Comparison of ENCODE assay signal across 21 mouse cellular contexts in the genomic region with DNA sequence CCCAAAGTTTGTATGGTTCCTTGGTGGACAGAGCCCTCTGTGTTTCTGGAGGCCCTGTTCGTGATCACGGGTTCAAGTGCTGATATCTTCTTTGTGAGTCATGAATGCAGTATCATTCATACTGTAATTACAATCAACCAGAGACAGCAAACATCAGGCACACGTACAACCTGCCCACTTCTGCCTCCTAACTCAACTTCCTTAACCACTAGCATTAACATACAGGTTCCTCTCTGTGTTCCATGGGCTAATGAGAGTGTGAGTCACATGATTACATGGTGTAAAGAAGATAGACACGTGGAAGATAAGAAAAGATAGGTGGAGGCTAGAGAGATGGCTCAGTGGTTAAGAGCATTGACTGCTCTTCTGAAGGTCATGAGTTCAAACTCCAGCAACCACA. TPM values are rescaled to one million over a fixed set of nuclear protein-coding genes. Genes with fewer than 3 reads are reported as not detected.
DNase-seq lines count a peak whose midpoint lies in the region; ATAC-seq and TF ChIP-seq lines count a peak whose summit lies in the region.
"Had no signal": no experiment of that assay in that cellular context is flagged by ENCODE, and none has a peak within 500 bp of the region (broad histone marks: within the 10 kb centered on the region; RNA-seq: fewer than 3 reads in every experiment).

No protein-coding gene starts in this region.

- peak; percentile 14; the same call in 1 of the 2 replicates for ATAC-seq in intestine, embryonic 16.5 days
- no peak for ATAC-seq in intestine, postnatal 0 days
- peak; percentile 26 for ATAC-seq in liver, embryonic 14.5 days (ENCODE audit: insufficient read depth)
- ATAC-seq in megakaryocyte, adult 5-6 weeks (ENCODE audit: poor library complexity, severe bottlenecking): peak; percentile 53
- ATAC-seq in stomach, postnatal 0 days (ENCODE audit: low FRiP score, low TSS enrichment): peak; percentile 66
- ATAC-seq: forebrain, embryonic 15.5 days had no signal

- no peaks in the 10 kb centered on the region for H3K36me3 ChIP-seq in intestine, embryonic 16.5 days (ENCODE audit: control insufficient read depth, insufficient read depth, low read length)
- peaks cover 5% of the 10 kb centered on the region for H3K36me3 ChIP-seq in intestine, postnatal 0 days (ENCODE audit: control insufficient read depth, insufficient read depth)
- peaks cover 61% of the 10 kb centered on the region for H3K36me3 ChIP-seq in liver, embryonic 14.5 days (replicated peaks; ENCODE audit: control insufficient read depth, insufficient read depth, low read depth)
- H3K36me3 ChIP-seq in stomach, postnatal 0 days (ENCODE audit: control insufficient read depth, insufficient read depth, low read length): no peaks in the 10 kb centered on the region; the same call in 1 of the 2 replicates
- H3K36me3 ChIP-seq: embryonic facial prominence, embryonic 12.5 days; forebrain, embryonic 15.5 days; heart, embryonic 10.5 days; hindbrain, embryonic 13.5 days had no signal

- no peak; the same call in 1 of the 2 replicates for TF ChIP-seq CTCF in intestine, postnatal 0 days (IDR thresholded peaks at IDR 0.05; ENCODE audit: low read depth)
- no peak for TF ChIP-seq CTCF in liver, embryonic 14.5 days (IDR thresholded peaks at IDR 0.05; ENCODE audit: low read depth)
- TF ChIP-seq CTCF in stomach, postnatal 0 days (IDR thresholded peaks at IDR 0.05; ENCODE audit: low read depth): no peak
- TF ChIP-seq CTCF in cerebellum, adult 2 months (IDR thresholded peaks at IDR 0.05; ENCODE audit: borderline replicate concordance, insufficient read depth, low read depth, low read length): no peak

- H3K4me3 ChIP-seq in intestine, embryonic 16.5 days (ENCODE audit: low read length): no peak overlapping the region
- no peak overlapping the region for H3K4me3 ChIP-seq in intestine, postnatal 0 days (ENCODE audit: low read depth, low read length)
- no peak overlapping the region for H3K4me3 ChIP-seq in liver, embryonic 14.5 days (ENCODE audit: insufficient read depth in 1 of 2, low read depth in 2 of 2, low read length in 2 of 2)
- no peak overlapping the region for H3K4me3 ChIP-seq in stomach, postnatal 0 days (ENCODE audit: low read depth, low read length)
- H3K4me3 ChIP-seq in cerebellum, adult 2 months (replicated peaks; ENCODE audit: insufficient read depth, low read depth, low read length): no peak overlapping the region
- H3K4me3 ChIP-seq: embryonic facial prominence, embryonic 12.5 days; forebrain, embryonic 15.5 days; heart, embryonic 10.5 days; hindbrain, embryonic 13.5 days had no signal

- DNase-seq in liver, embryonic 14.5 days (ENCODE audit: low read depth in 3 of 3, low spot score in 3 of 3): no peak
- DNase-seq in stomach, postnatal 0 days (ENCODE audit: low spot score): no peak
- no peak for DNase-seq in thymus, postnatal 14 days
- no peak for DNase-seq in urinary bladder, postnatal 4 days (ENCODE audit: low spot score in 2 of 2)
- DNase-seq in cerebellum, adult 2 months: no peak
- DNase-seq: adrenal gland, adult 2 months; adrenal gland, postnatal 36 days; B cell, adult 2 months; cerebellum, adult 9-10 months; cerebellum, postnatal 25 days; heart, adult 18-20 months; heart, postnatal 10 days had no signal

- H3K27me3 ChIP-seq in intestine, embryonic 16.5 days (replicated peaks; ENCODE audit: control insufficient read depth, insufficient read depth, low read length): no peaks in the 10 kb centered on the region
- H3K27me3 ChIP-seq in intestine, postnatal 0 days (replicated peaks; ENCODE audit: control insufficient read depth, insufficient read depth, low read length): no peaks in the 10 kb centered on the region
- no peaks in the 10 kb centered on the region for H3K27me3 ChIP-seq in liver, embryonic 14.5 days (ENCODE audit: control insufficient read depth, insufficient read depth, low read length)
- no peaks in the 10 kb centered on the region for H3K27me3 ChIP-seq in stomach, postnatal 0 days (ENCODE audit: control insufficient read depth, insufficient read depth, low read length)
- H3K27me3 ChIP-seq in cerebellum, adult 2 months (ENCODE audit: control insufficient read depth, insufficient read depth, low read length): no peaks in the 10 kb centered on the region
- H3K27me3 ChIP-seq: embryonic facial prominence, embryonic 12.5 days; forebrain, embryonic 15.5 days; hindbrain, embryonic 13.5 days had no signal

- TF ChIP-seq EP300 in liver, embryonic 14.5 days (IDR thresholded peaks at IDR 0.05; ENCODE audit: low read depth): no peak; the same call in 1 of the 2 replicates
- no peak for TF ChIP-seq EP300 in stomach, postnatal 0 days (optimal IDR thresholded peaks at IDR 0.05)

- no peak overlapping the region for H3K4me2 ChIP-seq in intestine, embryonic 16.5 days (ENCODE audit: low read depth, low read length)
- no peak overlapping the region for H3K4me2 ChIP-seq in intestine, postnatal 0 days (replicated peaks; ENCODE audit: low read depth)
- H3K4me2 ChIP-seq in liver, embryonic 14.5 days (ENCODE audit: low read depth): no peak overlapping the region
- no peak overlapping the region for H3K4me2 ChIP-seq in stomach, postnatal 0 days (replicated peaks; ENCODE audit: low read depth)
- H3K4me2 ChIP-seq: embryonic facial prominence, embryonic 12.5 days; forebrain, embryonic 15.5 days; hindbrain, embryonic 13.5 days had no signal

- peaks cover 26% of the 10 kb centered on the region for H3K4me1 ChIP-seq in intestine, embryonic 16.5 days (ENCODE audit: control insufficient read depth, insufficient read depth, low read length)
- H3K4me1 ChIP-seq in intestine, postnatal 0 days (replicated peaks; ENCODE audit: control insufficient read depth, insufficient read depth, low read length): peaks cover 28% of the 10 kb centered on the region
- peaks cover 50 to 61% of the 10 kb centered on the region in 2 experiments for H3K4me1 ChIP-seq in liver, embryonic 14.5 days (replicated peaks; ENCODE audit: control insufficient read depth in 2 of 2, insufficient read depth in 2 of 2, low read length in 1 of 2)
- H3K4me1 ChIP-seq in stomach, postnatal 0 days (replicated peaks; ENCODE audit: control insufficient read depth, insufficient read depth): no peaks in the 10 kb centered on the region
- no peaks in the 10 kb centered on the region for H3K4me1 ChIP-seq in cerebellum, adult 2 months (ENCODE audit: control insufficient read depth, insufficient read depth, low read length)
- H3K4me1 ChIP-seq: embryonic facial prominence, embryonic 12.5 days; forebrain, embryonic 15.5 days; hindbrain, embryonic 13.5 days had no signal

- no peak overlapping the region for H3K9ac ChIP-seq in intestine, embryonic 16.5 days (ENCODE audit: low read depth, low read length)
- H3K9ac ChIP-seq in intestine, postnatal 0 days (ENCODE audit: low read depth, low read length): no peak overlapping the region
- no peak overlapping the region for H3K9ac ChIP-seq in liver, embryonic 14.5 days (replicated peaks)
- H3K9ac ChIP-seq in stomach, postnatal 0 days (ENCODE audit: low read length): no peak overlapping the region
- H3K9ac ChIP-seq: embryonic facial prominence, embryonic 12.5 days; forebrain, embryonic 15.5 days; hindbrain, embryonic 13.5 days had no signal

- no peak for TF ChIP-seq POLR2A in cerebellum, adult 2 months (IDR thresholded peaks at IDR 0.05; ENCODE audit: borderline replicate concordance, insufficient read depth, low read length)

- no peak overlapping the region for H3K27ac ChIP-seq in intestine, embryonic 16.5 days (ENCODE audit: low read length)
- H3K27ac ChIP-seq in intestine, postnatal 0 days (ENCODE audit: low read depth, low read length): no peak overlapping the region
- peak overlapping the region; percentile 97 for H3K27ac ChIP-seq in liver, embryonic 14.5 days
- H3K27ac ChIP-seq in stomach, postnatal 0 days (replicated peaks): no peak overlapping the region
- no peak overlapping the region for H3K27ac ChIP-seq in cerebellum, adult 2 months (ENCODE audit: insufficient read depth, low read length)
- H3K27ac ChIP-seq: embryonic facial prominence, embryonic 12.5 days; forebrain, embryonic 15.5 days; heart, embryonic 10.5 days; hindbrain, embryonic 13.5 days had no signal

- no peaks in the 10 kb centered on the region for H3K9me3 ChIP-seq in intestine, embryonic 16.5 days (ENCODE audit: control insufficient read depth, low read length)
- 0 out of 2 replicates have a peak, but pooled peaks cover 3% of the 10 kb centered on the region for H3K9me3 ChIP-seq in intestine, postnatal 0 days (ENCODE audit: control insufficient read depth)
- no peaks in the 10 kb centered on the region for H3K9me3 ChIP-seq in liver, embryonic 14.5 days (ENCODE audit: control insufficient read depth, low read length)
- H3K9me3 ChIP-seq in stomach, postnatal 0 days (ENCODE audit: control insufficient read depth, low read length): no peaks in the 10 kb centered on the region
- H3K9me3 ChIP-seq: embryonic facial prominence, embryonic 12.5 days; forebrain, embryonic 15.5 days; heart, embryonic 10.5 days; hindbrain, embryonic 13.5 days had no signal

- WGBS in intestine, embryonic 16.5 days: 69% methylated on average over 4 of the region's 4 CpGs
- WGBS in intestine, postnatal 0 days: 46% methylated on average over 4 of the region's 4 CpGs
- 38% methylated on average over 4 of the region's 4 CpGs for WGBS in liver, embryonic 14.5 days (ENCODE audit: insufficient replicate concordance)
- WGBS in stomach, postnatal 0 days: 70% methylated on average over 4 of the region's 4 CpGs
- WGBS in cerebellum, adult 2 months: 85% methylated on average over 4 of the region's 4 CpGs

RNA-seq across cellular contexts. Expression of a gene that starts 11.7 kb away (rescaled TPM):
- 2.3 and 3.5 TPM in 2 replicates for polyA plus RNA-seq in intestine, embryonic 16.5 days (2015; fragmentation: Nextera tagmentation; extraction: Ambion mirVana)
- polyA plus RNA-seq in intestine, postnatal 0 days (2015; fragmentation: Nextera tagmentation; extraction: Ambion mirVana): 1.9 and 2.9 TPM in 2 replicates
- 122 and 308 TPM in 2 replicates for polyA plus RNA-seq in liver, embryonic 14.5 days (2012; rRNA removed)
- 37.0 and 38.7 TPM in 2 replicates for polyA plus RNA-seq in liver, embryonic 14.5 days (2014; fragmentation: Nextera tagmentation; extraction: Ambion mirVana)
- total RNA-seq in megakaryocyte, adult 5-6 weeks (2015): 87.1 and 142 TPM in 2 replicates
- 67.2 and 77.3 TPM in 2 replicates for total RNA-seq in megakaryocyte, adult 5-6 weeks (2017)
- 0.61 TPM in 2 replicates for polyA plus RNA-seq in stomach, postnatal 0 days (2015; fragmentation: Nextera tagmentation; extraction: Ambion mirVana)
- 0.80 and 1.3 TPM in 2 replicates for polyA plus RNA-seq in cerebellum, adult 2 months (2012; rRNA removed)
- polyA plus RNA-seq: forebrain, embryonic 15.5 days had no signal

RNA-seq across cellular contexts. Expression of a gene that starts 17.7 kb away (rescaled TPM):
- 39.7 and 42.8 TPM in 2 replicates for polyA plus RNA-seq in intestine, embryonic 16.5 days (2015; fragmentation: Nextera tagmentation; extraction: Ambion mirVana)
- 66.9 and 68.5 TPM in 2 replicates for polyA plus RNA-seq in intestine, postnatal 0 days (2015; fragmentation: Nextera tagmentation; extraction: Ambion mirVana)
- 4.0 and 5.8 TPM in 2 replicates for polyA plus RNA-seq in liver, embryonic 14.5 days (2012; rRNA removed)
- polyA plus RNA-seq in liver, embryonic 14.5 days (2014; fragmentation: Nextera tagmentation; extraction: Ambion mirVana): 9.3 and 9.8 TPM in 2 replicates
- total RNA-seq in megakaryocyte, adult 5-6 weeks (2015): 8.8 and 9.1 TPM in 2 replicates
- 5.5 and 6.6 TPM in 2 replicates for total RNA-seq in megakaryocyte, adult 5-6 weeks (2017)
- polyA plus RNA-seq in stomach, postnatal 0 days (2015; fragmentation: Nextera tagmentation; extraction: Ambion mirVana): 62.1 and 65.4 TPM in 2 replicates
- polyA plus RNA-seq in cerebellum, adult 2 months (2012; rRNA removed): 171 and 180 TPM in 2 replicates

RNA-seq across cellular contexts. Expression of a gene that starts 44.1 kb away (rescaled TPM):
- 1.3 and 1.4 TPM in 2 replicates for polyA plus RNA-seq in intestine, embryonic 16.5 days (2015; fragmentation: Nextera tagmentation; extraction: Ambion mirVana)
- polyA plus RNA-seq in intestine, postnatal 0 days (2015; fragmentation: Nextera tagmentation; extraction: Ambion mirVana): 0.20 and 0.29 TPM in 2 replicates
- polyA plus RNA-seq in liver, embryonic 14.5 days (2012; rRNA removed): 0.04 and 0.16 TPM in 2 replicates
- polyA plus RNA-seq in liver, embryonic 14.5 days (2014; fragmentation: Nextera tagmentation; extraction: Ambion mirVana): not detected in 2 replicates
- 0.25 and 0.27 TPM in 2 replicates for total RNA-seq in megakaryocyte, adult 5-6 weeks (2015)
- not detected in 2 replicates for total RNA-seq in megakaryocyte, adult 5-6 weeks (2017)
- polyA plus RNA-seq in stomach, postnatal 0 days (2015; fragmentation: Nextera tagmentation; extraction: Ambion mirVana): 0.24 and 0.36 TPM in 2 replicates
- 4.6 and 4.8 TPM in 2 replicates for polyA plus RNA-seq in cerebellum, adult 2 months (2012; rRNA removed)
- total RNA-seq: adrenal gland, adult 2 months; adrenal gland, postnatal 36 days; gastrocnemius, adult 8-10 months; heart, postnatal 10 days had no signal
- polyA plus RNA-seq: adrenal gland, adult 2 months had no signal

RNA-seq across cellular contexts. Expression of a gene that starts 47.3 kb away (rescaled TPM):
- polyA plus RNA-seq in intestine, embryonic 16.5 days (2015; fragmentation: Nextera tagmentation; extraction: Ambion mirVana): 32.4 and 34.2 TPM in 2 replicates
- 10.9 and 11.5 TPM in 2 replicates for polyA plus RNA-seq in intestine, postnatal 0 days (2015; fragmentation: Nextera tagmentation; extraction: Ambion mirVana)
- 27.9 and 32.5 TPM in 2 replicates for polyA plus RNA-seq in liver, embryonic 14.5 days (2012; rRNA removed)
- polyA plus RNA-seq in liver, embryonic 14.5 days (2014; fragmentation: Nextera tagmentation; extraction: Ambion mirVana): 19.5 and 21.6 TPM in 2 replicates
- 28.8 and 36.1 TPM in 2 replicates for total RNA-seq in megakaryocyte, adult 5-6 weeks (2015)
- total RNA-seq in megakaryocyte, adult 5-6 weeks (2017): 19.1 and 27.0 TPM in 2 replicates
- 14.8 and 14.9 TPM in 2 replicates for polyA plus RNA-seq in stomach, postnatal 0 days (2015; fragmentation: Nextera tagmentation; extraction: Ambion mirVana)
- 84.6 and 85.5 TPM in 2 replicates for polyA plus RNA-seq in cerebellum, adult 2 months (2012; rRNA removed)

RNA-seq across cellular contexts. Expression of a gene that starts 47.3 kb away (rescaled TPM):
- polyA plus RNA-seq in intestine, embryonic 16.5 days (2015; fragmentation: Nextera tagmentation; extraction: Ambion mirVana): 0.10 and 0.39 TPM in 2 replicates
- 0.22 and 0.44 TPM in 2 replicates for polyA plus RNA-seq in intestine, postnatal 0 days (2015; fragmentation: Nextera tagmentation; extraction: Ambion mirVana)
- 2.1 and 2.4 TPM in 2 replicates for polyA plus RNA-seq in liver, embryonic 14.5 days (2012; rRNA removed)
- polyA plus RNA-seq in liver, embryonic 14.5 days (2014; fragmentation: Nextera tagmentation; extraction: Ambion mirVana): 2.7 and 2.9 TPM in 2 replicates
- 0.25 TPM in 1 of 2 replicates, not detected in the other for total RNA-seq in megakaryocyte, adult 5-6 weeks (2015)
- not detected in 2 replicates for total RNA-seq in megakaryocyte, adult 5-6 weeks (2017)
- not detected in 2 replicates for polyA plus RNA-seq in stomach, postnatal 0 days (2015; fragmentation: Nextera tagmentation; extraction: Ambion mirVana)
- polyA plus RNA-seq in cerebellum, adult 2 months (2012; rRNA removed): 2.7 and 3.3 TPM in 2 replicates
- total RNA-seq: gastrocnemius, adult 8-10 months; hematopoietic stem cell, adult 5-6 weeks had no signal
